Mouse (Mus musculus): ENCODE results near the gene Uncx.

- TF ChIP-seq CTCF (IDR thresholded peaks at IDR 0.05; ENCODE audit: low read depth, low read length), result no peak
- TF ChIP-seq POLR2A (IDR thresholded peaks at IDR 0.05; ENCODE audit: borderline replicate concordance, low read depth, low read length), result no peak
Measured at GRCm38 (mm10) chr5:139580171-139580743, 37.0 kb downstream of the Uncx start.
